Mouse (Mus musculus) MEL (cell line): ENCODE results near the gene Itgam. TPM values are rescaled to one million over a fixed set of nuclear protein-coding genes. Genes with fewer than 3 reads are reported as not detected.

Experiments used
- DNase-seq: peaks from one replicate; pipeline ENCODE4 v3.0.0; 2011; ENCODE audit warnings: low read depth, low spot score
- H3K27ac ChIP-seq: 2 replicates; pipeline ENCODE4 v1.5.1; 2012; ENCODE audit warnings: low read depth, mild to moderate bottlenecking, control low read depth, low read length, moderate library complexity; ENCODE audit not compliant: control insufficient read depth
- H3K27me3 ChIP-seq, 2 experiments: fragments of 150-350 bp in 1 of 2; sonication (generic) in 1 of 2; 2 replicates each; pipeline ENCODE4 v1.6.1; 2012; ENCODE audit warnings: low read length in 2 of 2, mild to moderate bottlenecking in 2 of 2, improper control_type of control experiment in 1 of 2, moderate library complexity in 1 of 2; ENCODE audit not compliant: insufficient read depth in 2 of 2, control insufficient read depth in 1 of 2
- H3K36me3 ChIP-seq, 2 experiments: 2 replicates each; pipeline ENCODE4 v1.6.1; 2012 to 2014; ENCODE audit warnings: low read length in 2 of 2, improper control_type of control experiment in 1 of 2, inconsistent platforms in 1 of 2, mild to moderate bottlenecking in 1 of 2; ENCODE audit not compliant: insufficient read depth in 2 of 2, control insufficient read depth in 1 of 2
- H3K4me1 ChIP-seq, 2 experiments: fragments of 150-350 bp in 1 of 2; sonication (generic) in 1 of 2; 2 replicates each; pipeline ENCODE4 v1.6.1; 2012; ENCODE audit warnings: low read length in 2 of 2, improper control_type of control experiment in 1 of 2, mild to moderate bottlenecking in 1 of 2; ENCODE audit not compliant: insufficient read depth in 2 of 2, control insufficient read depth in 1 of 2
- H3K4me3 ChIP-seq, 2 experiments: fragments of 150-350 bp in 1 of 2; sonication (generic) in 1 of 2; 2 replicates each; pipeline ENCODE4 v1.5.1; 2012; ENCODE audit warnings: low read depth in 2 of 2, low read length in 2 of 2, mild to moderate bottlenecking in 2 of 2, moderate library complexity in 2 of 2, control low read depth in 1 of 2, improper control_type of control experiment in 1 of 2; ENCODE audit not compliant: control insufficient read depth in 1 of 2, insufficient read depth in 1 of 2
- H3K79me2 ChIP-seq: 2 replicates; pipeline ENCODE4 v1.6.1; 2012; ENCODE audit warnings: mild to moderate bottlenecking, low read length, moderate library complexity; ENCODE audit not compliant: control insufficient read depth, poor library complexity, insufficient read depth
- H3K9ac ChIP-seq: 2 replicates; pipeline ENCODE4 v1.6.1; 2012; ENCODE audit warnings: low read depth, mild to moderate bottlenecking, control low read depth, low read length, moderate library complexity; ENCODE audit not compliant: control insufficient read depth, poor library complexity, severe bottlenecking
- H3K9me3 ChIP-seq: fragments of 150-350 bp; sonication (generic); replicated peaks from 2 replicates; pipeline ENCODE4 v1.6.1; 2012; ENCODE audit warnings: mild to moderate bottlenecking, low read length, improper control_type of control experiment, moderate library complexity; ENCODE audit not compliant: insufficient read depth
- BHLHE40 ChIP-seq: IDR thresholded peaks from 2 replicates; pipeline ENCODE4 v1.6.1; 2012; ENCODE audit warnings: low read depth, mild to moderate bottlenecking, inconsistent platforms, low read length, improper control_type of control experiment, borderline replicate concordance
- CHD1 ChIP-seq: IDR thresholded peaks from 2 replicates; pipeline ENCODE4 v1.6.1; 2012; ENCODE audit warnings: low read depth, mild to moderate bottlenecking, inconsistent platforms, low read length, improper control_type of control experiment
- CHD2 ChIP-seq: IDR thresholded peaks from 2 replicates; pipeline ENCODE4 v1.6.1; 2011; ENCODE audit warnings: low read length, improper control_type of control experiment
- ELF1 ChIP-seq: IDR thresholded peaks from 2 replicates; pipeline ENCODE4 v1.6.1; 2014; ENCODE audit warnings: low read depth, mild to moderate bottlenecking, inconsistent platforms, low read length, improper control_type of control experiment, moderate library complexity
- EP300 ChIP-seq, 2 experiments: IDR thresholded peaks; 2 replicates each; pipeline ENCODE4 v1.6.1; 2011; ENCODE audit warnings: improper control_type of control experiment in 2 of 2, low read length in 2 of 2, low read depth in 1 of 2, mild to moderate bottlenecking in 1 of 2
- ETS1 ChIP-seq: IDR thresholded peaks from 2 replicates; pipeline ENCODE4 v1.6.1; 2012; ENCODE audit warnings: low read depth, mild to moderate bottlenecking, inconsistent platforms, low read length, improper control_type of control experiment, moderate library complexity
- HCFC1 ChIP-seq: IDR thresholded peaks from 2 replicates; pipeline ENCODE4 v1.6.1; 2012; ENCODE audit warnings: low read depth, mild to moderate bottlenecking, inconsistent platforms, low read length, improper control_type of control experiment, moderate library complexity
- JUND ChIP-seq: IDR thresholded peaks from 2 replicates; pipeline ENCODE4 v1.6.1; 2011; ENCODE audit warnings: low read depth, mild to moderate bottlenecking, improper control_type of control experiment, low read length
- KAT2A ChIP-seq: conservative IDR thresholded peaks from 2 replicates; pipeline ENCODE4 v1.6.1; 2012; ENCODE audit warnings: low read depth, low read length, improper control_type of control experiment, inconsistent platforms
- MAFK ChIP-seq: IDR thresholded peaks from 2 replicates; pipeline ENCODE4 v1.6.1; 2011; ENCODE audit warnings: low read depth, mild to moderate bottlenecking, low read length, improper control_type of control experiment, borderline replicate concordance
- MAX ChIP-seq: IDR thresholded peaks from 2 replicates; pipeline ENCODE4 v1.6.1; 2011; ENCODE audit warnings: low read length, improper control_type of control experiment
- MAZ ChIP-seq: IDR thresholded peaks from 2 replicates; pipeline ENCODE4 v1.6.1; 2012; ENCODE audit warnings: low read depth, mild to moderate bottlenecking, inconsistent platforms, low read length, improper control_type of control experiment
- MEF2A ChIP-seq: IDR thresholded peaks from 2 replicates; pipeline ENCODE4 v1.6.1; 2014; ENCODE audit warnings: low read depth, mild to moderate bottlenecking, inconsistent platforms, low read length, improper control_type of control experiment; ENCODE audit not compliant: poor library complexity, insufficient replicate concordance, severe bottlenecking; ENCODE audit errors: extremely low read depth
- MYB ChIP-seq: IDR thresholded peaks from 2 replicates; pipeline ENCODE4 v1.6.1; 2011; ENCODE audit warnings: mild to moderate bottlenecking, low read depth, low read length, improper control_type of control experiment
- MYC ChIP-seq: IDR thresholded peaks from 2 replicates; pipeline ENCODE4 v1.6.1; 2011; ENCODE audit warnings: low read depth, mild to moderate bottlenecking, low read length, improper control_type of control experiment, moderate library complexity
- NELFE ChIP-seq: IDR thresholded peaks from 2 replicates; pipeline ENCODE4 v1.6.1; 2011; ENCODE audit warnings: low read depth, low read length, improper control_type of control experiment
- POLR2A ChIP-seq, 2 experiments: IDR thresholded peaks; 2 replicates each; pipeline ENCODE4 v1.6.1; 2011 to 2012; ENCODE audit warnings: low read length in 2 of 2, mild to moderate bottlenecking in 2 of 2, control low read depth in 1 of 2, improper control_type of control experiment in 1 of 2, low read depth in 1 of 2, moderate library complexity in 1 of 2; ENCODE audit not compliant: control insufficient read depth in 1 of 2, insufficient read depth in 1 of 2, poor library complexity in 1 of 2
- POLR2AphosphoS5 ChIP-seq: IDR thresholded peaks from 2 replicates; pipeline ENCODE4 v1.6.1; 2012; ENCODE audit warnings: low read depth, borderline replicate concordance, mild to moderate bottlenecking, inconsistent platforms, low read length, moderate library complexity, mixed read lengths
- SIN3A ChIP-seq: IDR thresholded peaks from 2 replicates; pipeline ENCODE4 v1.6.1; 2012; ENCODE audit warnings: low read length, improper control_type of control experiment, inconsistent platforms
- SMC3 ChIP-seq: IDR thresholded peaks from 2 replicates; pipeline ENCODE4 v1.6.1; 2011; ENCODE audit warnings: low read depth, low read length, improper control_type of control experiment
- TAL1 ChIP-seq: IDR thresholded peaks from 2 replicates; pipeline ENCODE4 v1.6.1; 2012; ENCODE audit warnings: mild to moderate bottlenecking, inconsistent platforms, low read length, moderate library complexity, mixed read lengths
- TBP ChIP-seq: IDR thresholded peaks from 2 replicates; pipeline ENCODE4 v1.8.0; 2011; ENCODE audit warnings: low read depth, low read length, improper control_type of control experiment
- TCF12 ChIP-seq: IDR thresholded peaks from 2 replicates; pipeline ENCODE4 v1.6.1; 2014; ENCODE audit warnings: low read depth, mild to moderate bottlenecking, inconsistent platforms, low read length, improper control_type of control experiment, moderate library complexity
- UBTF ChIP-seq: IDR thresholded peaks from 2 replicates; pipeline ENCODE4 v1.6.1; 2012; ENCODE audit warnings: low read depth, mild to moderate bottlenecking, inconsistent platforms, low read length, improper control_type of control experiment, moderate library complexity, borderline replicate concordance; ENCODE audit not compliant: insufficient read depth
- ZC3H11A ChIP-seq: IDR thresholded peaks from 2 replicates; pipeline ENCODE4 v1.6.1; 2012; ENCODE audit warnings: low read depth, mild to moderate bottlenecking, inconsistent platforms, low read length, improper control_type of control experiment
- ZKSCAN1 ChIP-seq: IDR thresholded peaks from 2 replicates; pipeline ENCODE4 v1.6.1; 2012; ENCODE audit warnings: low read depth, mild to moderate bottlenecking, inconsistent platforms, low read length, improper control_type of control experiment, moderate library complexity
- ZMIZ1 ChIP-seq: IDR thresholded peaks from 2 replicates; pipeline ENCODE4 v1.6.1; 2012; ENCODE audit warnings: low read depth, mild to moderate bottlenecking, inconsistent platforms, low read length, improper control_type of control experiment, moderate library complexity
- ZNF384 ChIP-seq: IDR thresholded peaks from 2 replicates; pipeline ENCODE4 v1.6.1; 2012; ENCODE audit warnings: low read depth, mild to moderate bottlenecking, inconsistent platforms, low read length, improper control_type of control experiment
- polyA plus RNA-seq, 2 experiments: library from polyadenylated mRNA; stranded (reverse) in 1 of 2; unstranded in 1 of 2; fragments of >175 nt in 1 of 2; fragments of >200 nt in 1 of 2; gene quantifications; 2 replicates each; pipeline versions ENCODE4 v1.2.1 to v1.2.4; 2012; ENCODE audit warnings: low replicate concordance in 2 of 2, low read depth in 1 of 2; ENCODE audit not compliant: insufficient read length in 2 of 2, insufficient read depth in 1 of 2, missing spikeins in 1 of 2
- total RNA-seq: library from RNA; depleted of rRNA; stranded (reverse); fragments of 300-350 nt; gene quantifications from 2 replicates; pipeline ENCODE4 v1.2.3, GENCODE M21; 2012

Itgam gene
- total and polyA plus RNA-seq, 3 experiments, result not detected

- Histone ChIP-seq H3K36me3 (no peaks in the 10 kb centered on the region), H3K27ac (no peak overlapping the region), H3K4me1 (no peaks in the 10 kb centered on the region), H3K4me3 (no peak overlapping the region), H3K9ac (no peak overlapping the region), H3K9me3 (no peaks in the 10 kb centered on the region), H3K27me3 (peaks cover 7 to 16% of the 10 kb centered on the region in 2 experiments; a peak in 3 of 4 replicates), H3K79me2 (no peaks in the 10 kb centered on the region)
- no peak for DNase-seq
- no peak for TF ChIP-seq NELFE
- TF ChIP-seq MYB, result no peak
- TF ChIP-seq CHD2, result no peak
- no peak for TF ChIP-seq CHD1
- TF ChIP-seq SIN3A, result no peak
- TF ChIP-seq EP300 (IDR thresholded peaks at IDR 0.05; ENCODE audit: low read depth in 1 of 2, low read length in 2 of 2), result no peak
- no peak for TF ChIP-seq KAT2A
- no peak for TF ChIP-seq SMC3
- no peak for TF ChIP-seq MAZ
- no peak for TF ChIP-seq TAL1
- TF ChIP-seq MAFK, result no peak
- TF ChIP-seq POLR2AphosphoS5, result no peak
- no peak for TF ChIP-seq MAX
- no peak for TF ChIP-seq ZKSCAN1
- no peak for TF ChIP-seq HCFC1
- TF ChIP-seq ELF1, result no peak
These were observed 77.2 kb downstream of the Itgam start for GRCm38 (mm10) chr7:128139611-128140010.

GRCm38 (mm10) chr7:128150970-128151369 is 88.5 kb downstream of the Itgam start:
- Histone ChIP-seq H3K36me3 (no peaks in the 10 kb centered on the region), H3K79me2 (no peaks in the 10 kb centered on the region), H3K9me3 (no peaks in the 10 kb centered on the region), H3K9ac (no peak overlapping the region), H3K27ac (no peak overlapping the region), H3K4me3 (no peak overlapping the region), H3K4me1 (no peaks in the 10 kb centered on the region), H3K27me3 (peaks cover 8 to 12% of the 10 kb centered on the region in 2 experiments)
- DNase-seq, result no peak
- no peak for TF ChIP-seq JUND

GRCm38 (mm10) chr7:128154076-128154475 is 91.6 kb downstream of the Itgam start, which contains the start of gene Itgad:
TSS of gene Itgad (plus strand) at chr7:128154376.
- no peak for DNase-seq
- no peak within 1 kb of the TSS for H3K4me3 ChIP-seq
- H3K79me2 ChIP-seq, result no peaks in the 10 kb centered on the region
- H3K27ac ChIP-seq, result no peak within 1 kb of the TSS
- no peaks in the 10 kb centered on the region for H3K4me1 ChIP-seq
- H3K36me3 ChIP-seq, result no peaks in the 10 kb centered on the region
- H3K9ac ChIP-seq, result no peak within 1 kb of the TSS
- H3K9me3 ChIP-seq, result no peaks in the 10 kb centered on the region
- peaks cover 4 to 5% of the 10 kb centered on the region in 2 experiments; a peak in 3 of 4 replicates for H3K27me3 ChIP-seq
- TF ChIP-seq UBTF (no peak), ETS1 (no peak), POLR2A (IDR thresholded peaks at IDR 0.05; ENCODE audit: control insufficient read depth in 1 of 2, insufficient read depth in 1 of 2, low read depth in 1 of 2, low read length in 2 of 2, poor library complexity in 1 of 2) (no peak), MEF2A (no peak), TBP (no peak), MYC (no peak), EP300 (IDR thresholded peaks at IDR 0.05; ENCODE audit: low read depth in 1 of 2, low read length in 2 of 2) (no peak), ZMIZ1 (no peak), ZC3H11A (no peak), SMC3 (no peak), SIN3A (no peak), ZNF384 (no peak), BHLHE40 (no peak), TCF12 (no peak), MAZ (no peak)
